Mouse (Mus musculus): Measurements from ENCODE around the gene Sbk2. TPM values are rescaled to one million over a fixed set of nuclear protein-coding genes. Genes with fewer than 3 reads are reported as not detected.
A peak's percentile ranks its signal among the peaks of the same experiment; 100 is the strongest.

Gene Sbk2
- total and polyA plus RNA-seq, 2 experiments from 2014 or later: 0.20 to 0.49 TPM

DNA sequence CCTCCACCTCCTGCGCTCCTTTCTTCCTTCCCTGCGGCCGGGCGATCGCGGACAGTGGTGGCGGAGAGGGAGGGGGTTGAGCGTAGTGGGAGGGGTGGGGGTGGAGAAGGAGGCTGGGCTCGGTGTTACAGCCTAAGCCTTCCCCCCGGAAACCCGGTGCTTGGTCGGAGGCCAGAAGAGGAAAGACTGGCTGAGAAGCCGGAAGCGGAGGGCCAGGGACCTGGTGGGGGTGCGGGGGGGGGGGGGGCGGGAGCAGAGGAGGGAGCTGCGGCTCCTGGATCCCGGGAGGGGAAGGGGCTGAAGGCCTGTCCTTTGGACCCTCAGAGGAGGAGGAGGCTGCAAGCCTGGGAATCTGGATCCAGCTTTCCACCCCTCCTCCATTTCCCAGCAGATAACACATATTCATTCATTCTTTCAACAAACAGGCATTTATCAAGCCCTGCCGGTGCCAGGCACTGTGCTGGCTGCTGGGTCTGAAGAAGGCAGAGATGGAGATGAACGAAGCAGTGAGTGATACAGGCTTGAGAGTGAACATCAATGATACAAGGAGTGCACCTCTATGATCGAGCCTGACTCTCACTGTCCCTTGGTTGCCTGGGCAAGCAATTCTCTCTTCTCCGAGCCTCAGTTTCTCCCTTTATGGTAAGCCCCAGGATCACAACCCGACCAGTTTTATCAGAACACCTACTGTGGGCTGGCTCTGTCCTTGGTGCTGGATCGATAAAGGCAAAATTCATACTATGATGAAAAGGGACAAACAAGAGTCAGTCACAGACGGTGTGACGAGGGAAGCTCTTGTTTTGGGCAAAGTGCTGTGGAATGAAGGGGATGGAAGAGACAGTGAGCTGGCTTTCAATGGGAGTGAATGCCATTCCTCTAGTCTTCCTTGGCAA is 32.0 kb upstream of the Sbk2 start, which contains the start of gene Zfp579:
Zfp579 (minus strand) TSS at position 156 of the 893 bp plus-strand sequence.
- peak; percentile 94 for DNase-seq (ENCODE audit: low spot score)
- peaks cover 17% of the 10 kb centered on the region for H3K36me3 ChIP-seq (ENCODE audit: insufficient read depth, low read length)
- ATAC-seq (ENCODE audit: low FRiP score): peak; percentile 85
- H3K9me3 ChIP-seq (ENCODE audit: low read length): no peaks in the 10 kb centered on the region
- H3K4me3 ChIP-seq (ENCODE audit: low read depth, low read length): peak within 1 kb of the TSS; percentile 84
- WGBS: 3% methylated on average over 14 of the region's 26 CpGs
- no peaks in the 10 kb centered on the region for H3K27me3 ChIP-seq (ENCODE audit: insufficient read depth, low read length)
- H3K4me2 ChIP-seq (ENCODE audit: low read depth, low read length, poor library complexity, severe bottlenecking): peak within 1 kb of the TSS; percentile 91
- peak within 1 kb of the TSS; percentile 88 for H3K27ac ChIP-seq (ENCODE audit: low read depth, low read length)
- H3K4me1 ChIP-seq (ENCODE audit: insufficient read depth, low read length): peaks cover 14% of the 10 kb centered on the region
- H3K9ac ChIP-seq (replicated peaks; ENCODE audit: low read length, poor library complexity, severe bottlenecking): peak within 1 kb of the TSS; percentile 99
- TF ChIP-seq CTCF (IDR thresholded peaks at IDR 0.05): no peak

- TF ChIP-seq CTCF (IDR thresholded peaks at IDR 0.05): no peak
- peak; percentile 12 for DNase-seq (ENCODE audit: low spot score)
- H3K27ac ChIP-seq (ENCODE audit: low read depth, low read length): peak overlapping the region; percentile 88
- H3K9me3 ChIP-seq (ENCODE audit: low read length): no peaks in the 10 kb centered on the region
- H3K36me3 ChIP-seq (ENCODE audit: insufficient read depth, low read length): peaks cover 17% of the 10 kb centered on the region
- WGBS: 4% methylated on average over 19 of the region's 19 CpGs
- ATAC-seq (ENCODE audit: low FRiP score): peak; percentile 15
- peak overlapping the region; percentile 99 for H3K9ac ChIP-seq (replicated peaks; ENCODE audit: low read length, poor library complexity, severe bottlenecking)
- no peaks in the 10 kb centered on the region for H3K27me3 ChIP-seq (ENCODE audit: insufficient read depth, low read length)
- peak overlapping the region; percentile 84 for H3K4me3 ChIP-seq (ENCODE audit: low read depth, low read length)
- peak overlapping the region; percentile 91 for H3K4me2 ChIP-seq (ENCODE audit: low read depth, low read length, poor library complexity, severe bottlenecking)
- peaks cover 14% of the 10 kb centered on the region for H3K4me1 ChIP-seq (ENCODE audit: insufficient read depth, low read length)
These were observed 31.2 kb upstream of the Sbk2 start for GRCm38 (mm10) chr7:4995268-4996002.

DNA sequence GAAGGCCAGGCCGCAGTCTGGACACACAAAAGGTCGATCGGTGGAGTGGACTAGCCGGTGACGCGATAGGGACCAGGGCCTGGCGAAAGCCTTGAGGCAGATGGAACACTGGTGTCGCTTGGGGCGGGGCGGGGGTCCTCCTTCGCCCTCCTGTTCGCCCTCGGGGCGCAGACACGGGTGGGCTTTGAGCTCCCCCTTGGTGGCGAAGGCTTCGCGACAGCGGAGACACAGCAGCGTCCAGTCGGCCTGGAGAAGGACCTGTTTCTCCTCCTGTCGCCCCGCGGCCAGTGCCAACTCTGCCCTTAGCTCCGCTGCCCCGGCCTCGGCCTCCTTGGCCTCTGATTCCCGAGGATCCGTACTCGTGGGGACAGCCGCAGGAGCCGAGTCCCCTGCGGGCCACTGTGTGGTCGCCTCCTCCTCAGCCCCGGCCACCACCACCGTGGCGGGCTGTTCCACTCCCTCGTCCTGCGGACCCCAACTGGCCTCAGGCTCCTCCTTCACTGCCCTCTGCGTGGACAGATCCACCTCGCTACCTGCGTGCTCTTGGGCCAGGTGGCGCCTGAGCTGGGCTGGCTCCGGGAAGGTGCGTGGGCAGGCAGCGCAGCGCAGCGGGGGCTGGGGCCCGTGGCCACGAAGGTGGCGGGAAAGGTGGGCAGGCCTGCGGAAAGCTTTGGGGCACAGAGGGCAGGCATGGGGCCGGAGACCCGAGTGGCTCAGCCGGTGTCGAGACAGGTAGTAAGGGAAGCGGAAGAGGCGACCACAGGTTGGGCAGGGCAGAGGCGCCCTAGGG is 30.0 kb upstream of the Sbk2 start:
- Histone ChIP-seq H3K4me3 (ENCODE audit: low read depth, low read length) (peak overlapping the region; percentile 84; the same call in 1 of the 2 replicates), H3K36me3 (ENCODE audit: insufficient read depth, low read length) (peaks cover 17% of the 10 kb centered on the region), H3K27ac (ENCODE audit: low read depth, low read length) (no peak overlapping the region), H3K4me1 (ENCODE audit: insufficient read depth, low read length) (peaks cover 14% of the 10 kb centered on the region), H3K4me2 (ENCODE audit: low read depth, low read length, poor library complexity, severe bottlenecking) (peak overlapping the region; percentile 91), H3K9me3 (ENCODE audit: low read length) (no peaks in the 10 kb centered on the region), H3K9ac (replicated peaks; ENCODE audit: low read length, poor library complexity, severe bottlenecking) (no peak overlapping the region; the same call in 1 of the 2 replicates), H3K27me3 (ENCODE audit: insufficient read depth, low read length) (no peaks in the 10 kb centered on the region)
- ATAC-seq (ENCODE audit: low FRiP score) (no peak), DNase-seq (ENCODE audit: low spot score) (no peak)
- TF ChIP-seq CTCF (IDR thresholded peaks at IDR 0.05): no peak
- 60% methylated on average over 53 of the region's 59 CpGs for WGBS

DNA sequence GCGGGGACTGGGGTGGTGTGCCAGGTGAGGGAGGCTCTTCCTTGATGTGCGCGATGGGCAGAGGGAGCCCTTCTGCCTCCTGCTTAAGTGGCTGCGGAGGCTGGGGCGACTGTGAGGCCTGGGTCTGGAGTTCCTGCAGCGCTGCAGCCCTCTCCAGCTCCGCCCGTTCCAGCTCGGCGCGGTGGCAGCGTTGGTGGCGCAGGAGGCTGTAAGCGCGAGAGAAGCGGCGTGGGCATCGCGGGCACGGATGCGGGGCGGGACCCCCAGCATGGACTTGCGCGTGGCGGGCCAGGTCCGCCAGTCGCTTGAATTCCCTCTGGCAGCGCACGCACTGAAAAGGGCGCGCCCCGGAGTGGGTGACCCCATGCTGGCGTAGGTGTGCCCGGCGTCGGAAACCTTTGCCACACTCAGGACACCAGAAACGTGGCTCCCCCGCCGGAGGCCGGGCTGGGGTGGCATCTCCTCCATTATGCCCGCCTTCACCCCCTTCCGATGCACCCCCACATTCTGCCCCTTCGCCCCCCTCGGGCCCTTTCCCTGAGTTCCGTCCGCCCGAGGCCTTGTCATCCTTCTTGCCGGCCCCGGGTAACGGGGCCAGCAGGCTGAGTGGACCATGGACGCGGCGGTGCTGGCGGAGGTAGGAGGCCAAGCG is 29.3 kb upstream of the Sbk2 start:
- WGBS: 41% methylated on average over 51 of the region's 55 CpGs
- Histone ChIP-seq H3K36me3 (ENCODE audit: insufficient read depth, low read length) (peaks cover 17% of the 10 kb centered on the region), H3K4me3 (ENCODE audit: low read depth, low read length) (peak overlapping the region; percentile 12; the same call in 1 of the 2 replicates), H3K27me3 (ENCODE audit: insufficient read depth, low read length) (no peaks in the 10 kb centered on the region), H3K4me2 (ENCODE audit: low read depth, low read length, poor library complexity, severe bottlenecking) (peak overlapping the region; percentile 91; the same call in 1 of the 2 replicates), H3K4me1 (ENCODE audit: insufficient read depth, low read length) (peaks cover 14% of the 10 kb centered on the region), H3K9ac (replicated peaks; ENCODE audit: low read length, poor library complexity, severe bottlenecking) (no peak overlapping the region), H3K9me3 (ENCODE audit: low read length) (no peaks in the 10 kb centered on the region), H3K27ac (ENCODE audit: low read depth, low read length) (no peak overlapping the region)
- no peak for TF ChIP-seq CTCF (IDR thresholded peaks at IDR 0.05)
- ATAC-seq (ENCODE audit: low FRiP score) (no peak), DNase-seq (ENCODE audit: low spot score) (no peak)

- H3K36me3 ChIP-seq (ENCODE audit: insufficient read depth, low read length): peaks cover 12% of the 10 kb centered on the region
- H3K4me3 ChIP-seq (ENCODE audit: low read depth, low read length): no peak overlapping the region
- DNase-seq (ENCODE audit: low spot score) (no peak), ATAC-seq (ENCODE audit: low FRiP score) (no peak)
- H3K27me3 ChIP-seq (ENCODE audit: insufficient read depth, low read length): no peaks in the 10 kb centered on the region
- no peak overlapping the region for H3K4me2 ChIP-seq (ENCODE audit: low read depth, low read length, poor library complexity, severe bottlenecking)
- no peaks in the 10 kb centered on the region for H3K4me1 ChIP-seq (ENCODE audit: insufficient read depth, low read length)
- no peaks in the 10 kb centered on the region for H3K9me3 ChIP-seq (ENCODE audit: low read length)
- no peak for TF ChIP-seq CTCF (IDR thresholded peaks at IDR 0.05)
- no peak overlapping the region for H3K27ac ChIP-seq (ENCODE audit: low read depth, low read length)
- H3K9ac ChIP-seq (replicated peaks; ENCODE audit: low read length, poor library complexity, severe bottlenecking): no peak overlapping the region
- 73% methylated on average over 2 of the region's 2 CpGs for WGBS
These were observed 24.0 kb upstream of the Sbk2 start for GRCm38 (mm10) chr7:4988250-4988649.

All from midbrain, postnatal 0 days (tissue).